Mouse (Mus musculus) liver, postnatal 0 days (tissue): ENCODE measurements around the gene Hc. TPM values are rescaled to one million over a fixed set of nuclear protein-coding genes. Genes with fewer than 3 reads are reported as not detected.

Experiments
- ATAC-seq: fragments of 200-750 bp; cut with Nextera tagmentation; 2 replicates; pipeline ENCODE4 v1.8.0; 2017; ENCODE audit warnings: mild to moderate bottlenecking, moderate library complexity
- DNase-seq: peaks from one replicate; pipeline ENCODE4 v3.0.0-alpha.2; 2016
- H3K27ac ChIP-seq: fragments of 300-500 bp; sonication (generic); 2 replicates; pipeline ENCODE4 v1.5.1; 2014; ENCODE audit warnings: antibody characterized with exemption, moderate library complexity, mild to moderate bottlenecking, low read depth
- H3K27me3 ChIP-seq: fragments of 300-500 bp; sonication (generic); 2 replicates; pipeline ENCODE4 v1.6.1; 2014; ENCODE audit warnings: low read length, control low read depth, mixed read lengths; ENCODE audit not compliant: insufficient read depth
- H3K36me3 ChIP-seq: fragments of 300-500 bp; sonication (generic); replicated peaks from 2 replicates; pipeline ENCODE4 v1.6.1; 2014; ENCODE audit warnings: mild to moderate bottlenecking, control low read depth, low read length, moderate library complexity, mixed read lengths; ENCODE audit not compliant: insufficient read depth
- H3K4me1 ChIP-seq: fragments of 300-500 bp; sonication (generic); 2 replicates; pipeline ENCODE4 v1.6.1; 2014; ENCODE audit warnings: antibody characterized with exemption, mild to moderate bottlenecking, control low read depth; ENCODE audit not compliant: insufficient read depth
- H3K4me2 ChIP-seq: fragments of 300-500 bp; sonication (generic); 2 replicates; pipeline ENCODE4 v1.6.1; 2014; ENCODE audit warnings: low read depth, mild to moderate bottlenecking, low read length, moderate library complexity, mixed read lengths
- H3K4me3 ChIP-seq: fragments of 300-500 bp; sonication (generic); 2 replicates; pipeline ENCODE4 v1.5.1; 2014; ENCODE audit warnings: low read depth, low read length
- H3K9ac ChIP-seq: fragments of 300-500 bp; sonication (generic); replicated peaks from 2 replicates; pipeline ENCODE4 v1.6.1; 2014; ENCODE audit warnings: mild to moderate bottlenecking, moderate library complexity
- H3K9me3 ChIP-seq: fragments of 300-500 bp; sonication (generic); 2 replicates; pipeline ENCODE4 v1.6.1; 2016; ENCODE audit warnings: mild to moderate bottlenecking, control low read depth, low read length, mixed read lengths
- CTCF ChIP-seq: sonication (generic); IDR thresholded peaks from 2 replicates; pipeline ENCODE4 v1.5.1; 2016; ENCODE audit warnings: antibody characterized with exemption, low read depth
- EP300 ChIP-seq: IDR thresholded peaks from 2 replicates; pipeline ENCODE4 v1.6.1; 2016; ENCODE audit warnings: antibody characterized with exemption, low read depth, mild to moderate bottlenecking
- WGBS: fragments of 180-500 bp; shearing (Covaris S2); extraction: QIAGEN DNeasy Blood & Tissue Kit; methylation state at CpG from one replicate; pipeline ENCODE4 v1.1.7; 2014; ENCODE audit not compliant: insufficient replicate concordance; 5-methylcytosine and 5-hydroxymethylcytosine counted together
- polyA plus RNA-seq: library from polyadenylated mRNA; unstranded; fragments of >200 nt; fragmentation: Nextera tagmentation; extraction: Ambion mirVana; gene quantifications from 2 replicates; pipeline ENCODE4 v1.2.1, GENCODE M21; 2015

Gene Hc
- 81.0 and 82.7 TPM in 2 replicates for polyA plus RNA-seq

- Histone ChIP-seq H3K9ac (peak within 1 kb of the TSS; percentile 48), H3K27ac (peak within 1 kb of the TSS; percentile 76), H3K9me3 (no peaks in the 10 kb centered on the region), H3K27me3 (no peaks in the 10 kb centered on the region), H3K4me2 (peak within 1 kb of the TSS; percentile 59), H3K4me3 (peak within 1 kb of the TSS; percentile 34), H3K36me3 (no peaks in the 10 kb centered on the region), H3K4me1 (peaks cover 5% of the 10 kb centered on the region; the same call in 1 of the 2 replicates)
- ATAC-seq (no peak), DNase-seq (no peak)
- TF ChIP-seq CTCF (no peak), EP300 (no peak)
- WGBS: 61% methylated on average over 5 of the region's 5 CpGs
Measured at GRCm38 (mm10) chr2:35061338-35061737, at the start of gene Hc. Gene Hc, minus strand, starts transcription at chr2:35061438.

GRCm38 (mm10) chr2:35110521-35110920, 49.3 kb upstream of the Hc start:
- no peaks in the 10 kb centered on the region for H3K27me3 ChIP-seq
- no peaks in the 10 kb centered on the region for H3K9me3 ChIP-seq
- peaks cover 24% of the 10 kb centered on the region for H3K4me1 ChIP-seq
- 41% methylated on average over 2 of the region's 2 CpGs for WGBS
- 0 out of 2 replicates have a peak overlapping the region, but pooled peaks have one; percentile 39 for H3K27ac ChIP-seq
- DNase-seq (no peak), ATAC-seq (no peak)
- H3K36me3 ChIP-seq: peaks cover 12% of the 10 kb centered on the region
- no peak overlapping the region for H3K9ac ChIP-seq
- TF ChIP-seq CTCF: no peak
- TF ChIP-seq EP300: no peak
- H3K4me2 ChIP-seq: peak overlapping the region; percentile 93
- peak overlapping the region; percentile 87 for H3K4me3 ChIP-seq

GRCm38 (mm10) chr2:35109924-35110304, 48.7 kb upstream of the Hc start:
- Histone ChIP-seq H3K4me2 (peak overlapping the region; percentile 93), H3K27me3 (no peaks in the 10 kb centered on the region), H3K36me3 (peaks cover 8% of the 10 kb centered on the region), H3K9ac (peak overlapping the region; percentile 89), H3K27ac (peak overlapping the region; percentile 98), H3K9me3 (no peaks in the 10 kb centered on the region), H3K4me3 (peak overlapping the region; percentile 87), H3K4me1 (peaks cover 24% of the 10 kb centered on the region)
- under 1% methylated on average over 13 of the region's 13 CpGs for WGBS
- DNase-seq: no peak
- no peak for TF ChIP-seq CTCF
- TF ChIP-seq EP300: no peak
- ATAC-seq: no peak

- peak; percentile 90 for ATAC-seq
- peak within 1 kb of the TSS; percentile 93 for H3K4me2 ChIP-seq
- H3K9ac ChIP-seq: peak within 1 kb of the TSS; percentile 89
- H3K4me3 ChIP-seq: peak within 1 kb of the TSS; percentile 87
- no peaks in the 10 kb centered on the region for H3K9me3 ChIP-seq
- H3K27ac ChIP-seq: peak within 1 kb of the TSS; percentile 98
- DNase-seq: peak; percentile 97
- peaks cover 24% of the 10 kb centered on the region for H3K4me1 ChIP-seq
- WGBS: 1% methylated on average over 62 of the region's 62 CpGs
- TF ChIP-seq CTCF (peak; percentile 25; the same call in 1 of the 2 replicates), EP300 (no peak; the same call in 1 of the 2 replicates)
- H3K36me3 ChIP-seq: peaks cover 4% of the 10 kb centered on the region; the same call in 1 of the 2 replicates
- H3K27me3 ChIP-seq: no peaks in the 10 kb centered on the region
Measured at GRCm38 (mm10) chr2:35109141-35109923, 48.1 kb upstream of the Hc start, which contains the start of gene Cntrl. Gene Cntrl, plus strand, starts transcription at chr2:35109492.

- ATAC-seq: peak; percentile 42
- TF ChIP-seq EP300 (no peak), CTCF (peak; percentile 72)
- WGBS: 14% methylated on average over 3 of the region's 3 CpGs
Measured at GRCm38 (mm10) chr2:35108712-35109111, 47.5 kb upstream of the Hc start.

GRCm38 (mm10) chr2:35107984-35108635, 46.9 kb upstream of the Hc start:
- Histone ChIP-seq H3K27me3 (no peaks in the 10 kb centered on the region), H3K4me1 (peaks cover 24% of the 10 kb centered on the region), H3K4me2 (peak overlapping the region; percentile 93; the same call in 1 of the 2 replicates), H3K4me3 (peak overlapping the region; percentile 87; the same call in 1 of the 2 replicates), H3K27ac (peak overlapping the region; percentile 98), H3K9me3 (no peaks in the 10 kb centered on the region), H3K36me3 (0 out of 2 replicates have a peak, but pooled peaks cover under 1% of the 10 kb centered on the region), H3K9ac (no peak overlapping the region; the same call in 1 of the 2 replicates)
- TF ChIP-seq CTCF (peak; percentile 81), EP300 (peak; percentile 58; the same call in 1 of the 2 replicates)
- peak; percentile 58 for DNase-seq
- 30% methylated on average over 5 of the region's 5 CpGs for WGBS
- ATAC-seq: peak; percentile 22

More at GRCm38 (mm10) chr2:35108712-35109111, 47.5 kb upstream of the Hc start:
- Histone ChIP-seq H3K4me3 (peak overlapping the region; percentile 87), H3K4me2 (peak overlapping the region; percentile 93), H3K27me3 (no peaks in the 10 kb centered on the region), H3K9ac (peak overlapping the region; percentile 89), H3K4me1 (peaks cover 24% of the 10 kb centered on the region), H3K27ac (peak overlapping the region; percentile 98), H3K36me3 (peaks cover 4% of the 10 kb centered on the region; the same call in 1 of the 2 replicates), H3K9me3 (no peaks in the 10 kb centered on the region)
- peak; percentile 61 for DNase-seq
